Mouse (Mus musculus) stomach, embryonic 16.5 days (tissue): ENCODE measurements around the gene Rasl10a. TPM values are rescaled to one million over a fixed set of nuclear protein-coding genes. Genes with fewer than 3 reads are reported as not detected.
A peak's percentile ranks its signal among the peaks of the same experiment; 100 is the strongest.

Source experiments
- ATAC-seq: fragments of 200-750 bp; cut with Nextera tagmentation; 2 replicates; pipeline ENCODE4 v1.8.0; 2017; ENCODE audit warnings: moderate number of reproducible peaks, moderate TSS enrichment; ENCODE audit not compliant: insufficient read depth, low FRiP score
- H3K27ac ChIP-seq: fragments of 300-500 bp; sonication (generic); 2 replicates; pipeline ENCODE4 v1.5.1; 2014; ENCODE audit warnings: low read length
- H3K27me3 ChIP-seq: fragments of 300-500 bp; sonication (generic); 2 replicates; pipeline ENCODE4 v1.6.1; 2014; ENCODE audit warnings: low read length, control low read depth, mixed read lengths; ENCODE audit not compliant: control insufficient read depth, insufficient read depth
- H3K36me3 ChIP-seq: fragments of 300-500 bp; sonication (generic); 2 replicates; pipeline ENCODE4 v1.6.1; 2014; ENCODE audit warnings: low read length; ENCODE audit not compliant: control insufficient read depth, insufficient read depth
- H3K4me1 ChIP-seq: fragments of 300-500 bp; sonication (generic); 2 replicates; pipeline ENCODE4 v1.6.1; 2014; ENCODE audit warnings: low read length, control low read depth, mixed read lengths; ENCODE audit not compliant: control insufficient read depth, insufficient read depth
- H3K4me2 ChIP-seq: fragments of 300-500 bp; sonication (generic); 2 replicates; pipeline ENCODE4 v1.6.1; 2014; ENCODE audit warnings: low read depth, low read length, mixed read lengths
- H3K4me3 ChIP-seq: fragments of 300-500 bp; sonication (generic); replicated peaks from 2 replicates; pipeline ENCODE4 v1.5.1; 2014; ENCODE audit warnings: mild to moderate bottlenecking, low read length
- H3K9ac ChIP-seq: fragments of 300-500 bp; sonication (generic); 2 replicates; pipeline ENCODE4 v1.6.1; 2014; ENCODE audit warnings: low read length
- H3K9me3 ChIP-seq: fragments of 300-500 bp; sonication (generic); replicated peaks from 2 replicates; pipeline ENCODE4 v1.6.1; 2016; ENCODE audit warnings: low read length, control low read depth; ENCODE audit not compliant: control insufficient read depth
- WGBS: fragments of 180-500 bp; shearing (Covaris S2); extraction: QIAGEN DNeasy Blood & Tissue Kit; methylation state at CpG from one replicate; pipeline ENCODE4 v1.1.7; 2014; 5-methylcytosine and 5-hydroxymethylcytosine counted together
- polyA plus RNA-seq: library from polyadenylated mRNA; unstranded; fragments of >200 nt; fragmentation: Nextera tagmentation; extraction: Ambion mirVana; gene quantifications from 2 replicates; pipeline ENCODE4 v1.2.1, GENCODE M21; 2015

Rasl10a gene
- polyA plus RNA-seq, 1 experiment from 2014 or later: 1.8 TPM

DNA sequence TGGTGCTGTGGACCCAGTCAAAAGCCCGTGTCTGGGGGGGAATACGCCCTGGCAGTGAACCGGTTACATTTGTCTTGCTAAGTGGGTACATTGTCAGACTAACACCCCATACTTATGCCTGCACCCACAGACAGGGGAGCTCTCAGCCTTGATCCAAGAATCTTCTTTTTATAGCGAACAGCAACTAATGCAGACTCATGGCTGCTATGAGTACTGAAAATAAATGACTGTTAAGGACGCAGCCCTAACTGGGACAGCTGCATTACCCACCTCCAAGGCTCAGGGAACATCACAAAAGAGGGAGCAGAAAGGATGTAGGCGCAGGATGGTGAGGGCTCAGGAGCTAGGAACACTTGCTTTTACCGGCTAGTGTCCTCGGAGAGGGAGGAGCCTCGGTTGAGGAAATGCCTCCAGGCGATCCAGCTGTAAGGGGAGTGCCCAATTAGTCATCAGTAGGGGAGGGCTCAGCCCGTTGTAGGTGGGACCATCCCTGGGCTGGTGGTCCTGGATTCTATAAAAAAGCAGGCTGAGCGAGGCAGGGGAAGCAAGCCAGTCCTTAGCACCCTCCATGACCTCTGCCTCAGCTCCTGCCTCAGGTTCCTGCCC, 11.5 kb upstream of the Rasl10a start:
- 44% methylated on average over 12 of the region's 12 CpGs for WGBS
- H3K4me1 ChIP-seq: no peaks in the 10 kb centered on the region
- H3K4me3 ChIP-seq: no peak overlapping the region
- H3K4me2 ChIP-seq: no peak overlapping the region
- no peaks in the 10 kb centered on the region for H3K9me3 ChIP-seq
- no peak for ATAC-seq
- H3K27me3 ChIP-seq: no peaks in the 10 kb centered on the region
- H3K9ac ChIP-seq: no peak overlapping the region
- no peak overlapping the region for H3K27ac ChIP-seq
- no peaks in the 10 kb centered on the region for H3K36me3 ChIP-seq

DNA sequence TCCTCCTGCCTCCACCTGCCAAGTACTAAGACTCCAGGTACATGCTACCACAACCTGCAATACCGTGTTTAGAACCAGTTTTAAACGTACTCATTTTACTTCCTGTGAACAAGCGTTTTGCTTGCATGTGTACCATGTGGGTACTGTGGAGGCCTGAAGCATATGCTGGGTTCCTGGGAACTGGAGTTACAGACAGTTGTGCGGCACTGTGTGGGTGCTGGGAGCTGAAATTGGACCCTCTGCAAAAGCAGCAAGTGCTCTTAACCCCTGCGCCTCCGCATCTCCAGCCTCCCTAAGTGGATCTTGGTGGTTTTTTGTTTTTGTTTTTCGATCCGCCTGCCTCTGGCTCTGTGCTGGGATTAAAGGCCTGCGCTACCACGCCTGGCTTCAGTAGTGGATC, 6.3 kb upstream of the Rasl10a start:
- H3K9ac ChIP-seq: no peak overlapping the region
- no peak overlapping the region for H3K4me3 ChIP-seq
- no peaks in the 10 kb centered on the region for H3K9me3 ChIP-seq
- no peak overlapping the region for H3K4me2 ChIP-seq
- H3K4me1 ChIP-seq: peaks cover 9% of the 10 kb centered on the region; the same call in 1 of the 2 replicates
- H3K27ac ChIP-seq: no peak overlapping the region
- ATAC-seq: no peak
- H3K36me3 ChIP-seq: no peaks in the 10 kb centered on the region
- 78% methylated on average over 10 of the region's 10 CpGs for WGBS
- H3K27me3 ChIP-seq: peaks cover 5% of the 10 kb centered on the region

DNA sequence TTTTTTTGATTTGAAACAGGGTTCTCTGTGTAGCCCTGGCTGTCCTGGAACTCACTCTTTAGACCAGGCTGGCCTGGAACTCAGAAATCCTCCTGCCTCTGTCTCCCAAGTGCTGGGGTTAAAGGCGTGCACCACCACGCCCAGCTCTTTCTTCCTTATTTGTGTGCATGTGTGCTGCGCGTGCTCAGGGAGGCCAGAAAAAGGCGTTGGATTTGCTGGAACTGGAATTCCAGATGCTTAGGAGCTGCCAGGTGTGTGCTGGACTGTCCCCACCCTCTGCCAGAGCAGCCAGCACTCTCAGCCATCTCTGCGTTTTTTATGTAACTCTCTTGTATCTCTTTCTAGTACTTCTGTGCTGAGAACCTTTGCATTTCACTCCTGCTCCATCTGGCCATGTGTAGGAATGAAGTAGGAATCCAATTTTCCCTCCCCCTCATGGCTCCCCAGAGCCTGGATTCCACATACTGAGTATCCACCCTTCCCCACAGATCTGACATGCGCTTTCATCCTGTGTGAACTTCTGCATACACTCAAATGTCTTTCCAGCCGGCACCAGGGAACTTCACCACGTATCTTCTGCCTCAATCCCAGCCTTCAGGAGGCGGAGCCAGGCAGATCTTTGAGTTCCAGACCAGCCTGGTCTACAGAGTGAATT, 5.6 kb upstream of the Rasl10a start:
- Histone ChIP-seq H3K4me3 (no peak overlapping the region), H3K27me3 (peaks cover 11% of the 10 kb centered on the region), H3K36me3 (no peaks in the 10 kb centered on the region), H3K27ac (no peak overlapping the region), H3K4me2 (no peak overlapping the region), H3K4me1 (peaks cover 14% of the 10 kb centered on the region), H3K9me3 (no peaks in the 10 kb centered on the region), H3K9ac (no peak overlapping the region)
- WGBS: 61% methylated on average over 10 of the region's 10 CpGs
- ATAC-seq: no peak

DNA sequence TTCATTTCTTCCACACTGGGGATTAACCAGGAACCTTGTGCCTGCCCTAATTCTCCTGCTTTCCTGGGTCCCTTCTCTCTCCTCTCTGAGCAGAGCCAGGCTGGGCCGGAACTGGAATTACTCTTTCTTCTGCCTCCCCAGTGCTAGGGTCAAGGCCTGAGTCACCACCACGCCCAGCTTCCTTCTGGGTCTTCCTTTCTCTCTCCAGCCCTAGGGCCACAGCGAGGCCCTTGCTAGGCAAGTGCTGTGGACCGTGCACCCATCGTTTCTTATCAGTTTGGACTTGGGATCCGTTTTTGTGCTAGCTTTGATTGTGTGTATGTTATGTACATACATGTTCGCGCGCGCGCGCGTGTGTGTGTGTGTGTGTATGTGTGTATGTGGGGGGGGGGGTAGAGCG, 3.8 kb upstream of the Rasl10a start:
- WGBS: 79% methylated on average over 14 of the region's 14 CpGs
- ATAC-seq: peak; percentile 56; the same call in 1 of the 2 replicates
- no peaks in the 10 kb centered on the region for H3K9me3 ChIP-seq
- H3K27me3 ChIP-seq: peaks cover 23% of the 10 kb centered on the region
- H3K9ac ChIP-seq: no peak overlapping the region
- H3K27ac ChIP-seq: no peak overlapping the region
- peaks cover 19% of the 10 kb centered on the region for H3K4me1 ChIP-seq
- H3K4me3 ChIP-seq: no peak overlapping the region
- H3K4me2 ChIP-seq: no peak overlapping the region
- H3K36me3 ChIP-seq: no peaks in the 10 kb centered on the region

DNA sequence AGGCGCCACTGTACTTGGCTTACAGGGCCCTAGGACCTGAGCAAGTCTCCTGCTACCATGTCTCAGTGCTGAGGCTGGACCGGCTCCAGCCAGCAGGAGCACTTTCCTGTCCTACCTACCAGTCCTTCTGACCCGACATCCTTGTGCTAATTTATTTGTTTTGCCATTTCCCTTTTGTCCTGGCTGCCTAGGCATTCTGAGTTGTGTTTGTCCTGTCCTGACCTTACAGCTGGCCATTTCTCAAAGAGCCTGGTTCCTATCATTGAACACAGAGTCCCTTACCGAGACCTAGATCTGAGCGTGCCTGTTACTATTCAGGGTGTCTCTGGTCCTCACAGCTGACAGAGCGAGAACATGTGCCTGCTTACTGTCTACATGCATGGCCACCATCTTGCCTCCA, 3.1 kb upstream of the Rasl10a start:
- H3K27ac ChIP-seq: no peak overlapping the region
- no peak overlapping the region for H3K4me2 ChIP-seq
- 55% methylated on average over 6 of the region's 6 CpGs for WGBS
- H3K27me3 ChIP-seq: peaks cover 31% of the 10 kb centered on the region
- H3K9ac ChIP-seq: no peak overlapping the region
- H3K4me1 ChIP-seq: peaks cover 19% of the 10 kb centered on the region
- H3K9me3 ChIP-seq: no peaks in the 10 kb centered on the region
- no peak overlapping the region for H3K4me3 ChIP-seq
- no peaks in the 10 kb centered on the region for H3K36me3 ChIP-seq
- ATAC-seq: no peak

DNA sequence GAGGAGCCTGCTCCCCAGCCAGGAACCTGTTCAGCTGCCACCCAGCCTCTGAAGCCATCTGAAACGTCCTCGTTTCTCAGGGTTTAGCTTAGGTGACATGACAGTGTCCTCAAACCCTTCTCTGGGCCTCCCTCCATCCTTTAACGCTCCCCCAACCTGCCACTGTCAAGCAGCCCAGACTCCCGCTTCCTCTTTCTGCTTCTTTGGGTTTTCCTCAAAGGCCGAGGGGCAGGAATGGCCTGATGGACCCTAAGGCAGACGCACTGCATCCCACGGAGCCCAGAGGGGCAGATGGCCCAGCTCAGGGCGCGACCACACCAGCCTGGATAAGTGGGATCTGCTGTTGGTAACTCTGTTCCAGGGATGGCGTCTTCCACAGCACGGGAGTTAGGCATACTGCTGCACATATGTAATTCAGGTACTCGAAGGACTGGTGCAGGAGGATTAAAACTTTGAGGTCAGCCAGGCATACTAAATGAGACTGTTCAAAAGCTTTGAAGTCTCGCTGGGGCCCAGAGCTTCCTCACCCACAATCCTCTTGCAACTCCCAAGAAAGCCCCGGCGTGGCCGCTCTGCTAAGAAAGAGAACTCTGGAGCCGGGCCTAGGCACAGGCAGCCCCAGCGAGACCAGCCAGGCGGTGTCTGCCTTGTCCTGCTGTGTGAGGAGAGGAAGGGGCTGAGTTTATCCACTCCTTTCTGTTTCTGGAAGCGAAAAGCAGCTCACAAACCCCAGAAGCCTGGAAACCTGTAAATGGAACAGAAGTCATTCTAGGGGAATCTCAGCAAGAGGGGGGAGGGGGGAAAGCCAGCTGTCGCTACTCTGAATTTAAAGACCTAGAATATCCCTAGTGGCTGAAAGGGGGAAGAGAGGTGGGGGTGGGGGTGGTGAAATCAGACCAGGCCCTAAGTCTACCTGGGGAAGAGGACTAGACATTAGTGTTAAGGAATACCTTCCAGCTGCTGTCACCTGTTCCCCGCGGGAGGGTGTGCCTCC, 1.7 kb upstream of the Rasl10a start:
- H3K4me1 ChIP-seq: peaks cover 24% of the 10 kb centered on the region
- no peak overlapping the region for H3K4me3 ChIP-seq
- 47% methylated on average over 23 of the region's 23 CpGs for WGBS
- peaks cover 44% of the 10 kb centered on the region for H3K27me3 ChIP-seq
- H3K36me3 ChIP-seq: no peaks in the 10 kb centered on the region
- H3K9ac ChIP-seq: peak overlapping the region; percentile 6; the same call in 1 of the 2 replicates
- no peak overlapping the region for H3K27ac ChIP-seq
- H3K9me3 ChIP-seq: no peaks in the 10 kb centered on the region
- ATAC-seq: no peak
- H3K4me2 ChIP-seq: no peak overlapping the region

DNA sequence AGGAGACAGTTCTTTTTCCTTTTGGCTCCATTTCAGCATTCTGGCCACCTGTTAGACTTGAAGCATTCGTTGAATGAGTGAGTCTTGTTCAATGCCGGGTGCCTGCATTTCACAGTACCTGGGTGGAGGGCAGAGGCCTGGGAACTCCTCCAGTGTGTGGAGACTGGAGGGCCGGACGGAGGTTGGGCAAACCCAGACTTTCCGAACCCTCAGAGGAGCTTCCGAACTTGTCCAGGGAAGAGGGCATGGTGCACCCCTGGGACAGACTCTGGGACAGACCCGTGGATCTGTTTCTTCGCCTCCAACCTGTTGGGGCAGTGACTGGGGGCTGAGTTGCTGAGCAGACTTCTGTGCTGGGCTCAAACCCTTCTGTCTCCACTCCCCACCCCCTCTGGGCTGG, 864 bp upstream of the Rasl10a start:
- WGBS: 66% methylated on average over 8 of the region's 8 CpGs
- Histone ChIP-seq H3K36me3 (no peaks in the 10 kb centered on the region), H3K9ac (no peak overlapping the region), H3K27me3 (peaks cover 44% of the 10 kb centered on the region), H3K9me3 (no peaks in the 10 kb centered on the region), H3K4me3 (no peak overlapping the region), H3K27ac (no peak overlapping the region), H3K4me1 (peaks cover 30% of the 10 kb centered on the region), H3K4me2 (no peak overlapping the region)
- ATAC-seq: no peak

DNA sequence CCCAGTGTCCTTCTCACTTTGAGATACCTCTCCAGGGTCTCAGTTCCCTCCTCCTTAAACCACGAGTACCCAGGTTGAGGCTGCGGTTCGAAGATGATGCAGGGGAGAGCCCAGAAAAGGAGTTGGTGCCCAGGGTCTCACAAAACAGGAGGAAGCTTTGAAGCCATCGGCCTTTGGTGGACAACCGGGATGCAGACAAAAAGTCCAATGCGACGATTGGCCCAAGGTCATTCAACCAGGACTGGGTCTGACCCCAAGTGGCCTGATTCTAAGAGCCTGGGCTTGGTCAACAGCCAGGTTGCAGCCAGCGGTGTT, 430 bp upstream of the Rasl10a start:
- peaks cover 35% of the 10 kb centered on the region for H3K4me1 ChIP-seq
- peak overlapping the region; percentile 48 for H3K4me3 ChIP-seq
- ATAC-seq: no peak

DNA sequence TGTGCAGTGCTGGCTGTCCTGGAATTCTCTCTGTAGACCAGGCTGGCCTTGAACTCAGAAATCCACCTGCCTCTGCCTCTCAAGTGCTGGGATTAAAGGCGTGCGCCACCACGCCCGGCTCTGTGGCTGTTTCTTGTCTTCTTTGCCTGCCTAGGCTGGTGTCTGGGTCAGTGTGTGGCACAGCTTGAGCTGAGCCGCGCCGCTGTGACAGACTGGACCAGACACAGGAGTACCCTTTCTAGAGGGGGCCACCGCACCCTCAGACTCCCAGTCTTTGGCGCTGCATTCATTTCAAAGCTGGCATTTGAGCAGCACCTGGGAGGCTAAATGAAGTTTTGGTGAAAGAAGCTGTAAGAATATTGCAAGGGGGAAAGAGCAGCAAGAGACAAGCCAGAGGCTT, 855 bp downstream of the Rasl10a start:
- no peak for ATAC-seq
- peaks cover 46% of the 10 kb centered on the region for H3K27me3 ChIP-seq
- no peak overlapping the region for H3K9ac ChIP-seq
- H3K9me3 ChIP-seq: no peaks in the 10 kb centered on the region
- 35% methylated on average over 9 of the region's 9 CpGs for WGBS
- H3K36me3 ChIP-seq: no peaks in the 10 kb centered on the region
- H3K4me3 ChIP-seq: no peak overlapping the region
- H3K27ac ChIP-seq: no peak overlapping the region
- peak overlapping the region; percentile 87; the same call in 1 of the 2 replicates for H3K4me2 ChIP-seq
- peaks cover 46% of the 10 kb centered on the region for H3K4me1 ChIP-seq

More for the DNA sequence above, 430 bp upstream of the Rasl10a start:
- Histone ChIP-seq H3K36me3 (no peaks in the 10 kb centered on the region), H3K4me2 (peak overlapping the region; percentile 87), H3K9me3 (no peaks in the 10 kb centered on the region), H3K9ac (peak overlapping the region; percentile 59), H3K27me3 (peaks cover 44% of the 10 kb centered on the region), H3K27ac (no peak overlapping the region)
- 27% methylated on average over 8 of the region's 8 CpGs for WGBS
